Mouse (Mus musculus) spleen, postnatal 36 days (tissue): ENCODE results near the gene Srrt.
"Not testable (repeated sequence)": the region's sequence is repeated elsewhere in the genome, so short reads cannot be mapped to it uniquely, and the experiment has no call there.

Source experiments
- DNase-seq, 2 experiments: peaks; one replicate each; pipeline ENCODE4 v3.0.0; 2022; ENCODE audit warnings: low spot score in 2 of 2, mixed read lengths in 1 of 2

Gene Srrt

GRCm38 (mm10) chr5:137299240-137299639 lies 8.2 kb downstream of the Srrt start:
- no peak for DNase-seq

GRCm38 (mm10) chr5:137297126-137297525 lies 10.3 kb downstream of the Srrt start:
- DNase-seq: no peak

GRCm38 (mm10) chr5:137295712-137296111 lies 11.8 kb downstream of the Srrt start:
- DNase-seq: no peak

GRCm38 (mm10) chr5:137295296-137295695 lies 12.2 kb downstream of the Srrt start:
- DNase-seq: no peak

- peak in 1 of 2 experiments; percentile 39 for DNase-seq
Observed at GRCm38 (mm10) chr5:137294744-137295093, 12.8 kb downstream of the Srrt start.

GRCm38 (mm10) chr5:137293839-137294743 lies 13.4 kb downstream of the Srrt start, which contains the start of gene Ufsp1:
TSS of gene Ufsp1 (plus strand) at chr5:137294629.
- peak; percentile 94 to 95 for DNase-seq

GRCm38 (mm10) chr5:137293282-137293681 lies 14.2 kb downstream of the Srrt start:
- peak; percentile 82 to 84 for DNase-seq

GRCm38 (mm10) chr5:137291381-137291926 lies 16.0 kb downstream of the Srrt start:
- no peak for DNase-seq

GRCm38 (mm10) chr5:137290677-137291076 lies 16.8 kb downstream of the Srrt start:
- DNase-seq: peak; percentile 79 to 86

- DNase-seq: peak; percentile 68 to 81
Observed at GRCm38 (mm10) chr5:137289591-137290365, 17.7 kb downstream of the Srrt start.

- peak; percentile 37 to 57 for DNase-seq
Observed at GRCm38 (mm10) chr5:137288999-137289470, 18.4 kb downstream of the Srrt start.

GRCm38 (mm10) chr5:137287953-137288743 lies 19.3 kb downstream of the Srrt start:
- DNase-seq: no peak

GRCm38 (mm10) chr5:137287032-137287952 lies 20.2 kb downstream of the Srrt start, which contains the start of gene Ache:
TSS of gene Ache (plus strand) at chr5:137287519.
- no peak for DNase-seq

GRCm38 (mm10) chr5:137286655-137287031 lies 20.8 kb downstream of the Srrt start:
- peak; percentile 81 to 88 for DNase-seq

- no peak for DNase-seq
Observed at GRCm38 (mm10) chr5:137285986-137286385, 21.5 kb downstream of the Srrt start.

GRCm38 (mm10) chr5:137285045-137285444 lies 22.4 kb downstream of the Srrt start:
- DNase-seq: no peak

- not testable (repeated sequence) for DNase-seq
Observed at GRCm38 (mm10) chr5:137284411-137284810, 23.1 kb downstream of the Srrt start.

- DNase-seq: no peak
Observed at GRCm38 (mm10) chr5:137277360-137278342, 29.8 kb downstream of the Srrt start.
